ENCODE assay signal across 22 mouse cellular contexts in the genomic region with DNA sequence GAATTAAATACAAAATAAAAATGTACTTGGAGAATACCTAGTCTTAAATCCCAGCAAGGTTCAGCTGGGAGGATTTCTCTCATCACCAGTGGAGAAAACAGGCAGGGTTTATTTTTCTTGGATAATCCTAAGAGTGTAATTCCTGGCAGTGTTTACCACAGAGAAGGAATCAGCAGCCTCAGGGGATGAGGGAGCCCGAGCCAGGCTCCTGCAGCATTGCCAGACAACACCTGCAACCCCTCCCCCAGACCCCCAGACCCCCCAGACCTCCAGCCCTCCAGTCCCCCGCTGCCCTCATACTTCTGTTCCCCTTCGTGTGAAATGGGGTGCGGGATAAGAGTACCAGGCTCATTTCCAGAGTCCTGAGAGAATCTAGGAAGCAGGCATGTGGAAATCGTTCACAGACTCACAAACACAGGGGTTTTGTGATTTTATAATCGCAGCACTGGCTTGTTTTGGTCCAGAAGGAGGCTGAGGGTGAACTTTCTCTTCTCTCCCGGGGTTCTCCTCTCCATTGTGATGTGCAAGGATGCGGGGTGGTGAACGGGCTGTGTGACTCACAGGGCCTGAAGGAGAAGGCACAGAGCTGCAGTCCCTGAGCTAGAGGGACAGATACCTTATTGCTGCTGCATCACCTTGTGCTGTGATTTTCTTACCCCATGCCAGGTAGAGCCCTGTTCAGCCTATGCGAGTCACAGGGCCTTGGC.
DNase-seq lines count a peak whose midpoint lies in the region; ATAC-seq lines count a peak whose summit lies in the region.
"Had no signal": no experiment of that assay in that cellular context is flagged by ENCODE, and none has a peak within 500 bp of the region (broad histone marks: within the 10 kb centered on the region; RNA-seq: fewer than 3 reads in every experiment).

No protein-coding gene starts in this region.

- 50% methylated on average over 10 of the region's 10 CpGs for WGBS in hindbrain, embryonic 10.5 days
- WGBS in hindbrain, embryonic 14.5 days: 48% methylated on average over 10 of the region's 10 CpGs
- WGBS in embryonic facial prominence, embryonic 10.5 days: 39% methylated on average over 10 of the region's 10 CpGs
- 36% methylated on average over 10 of the region's 10 CpGs for WGBS in limb, embryonic 12.5 days

- H3K9me3 ChIP-seq in hindbrain, embryonic 10.5 days: peaks cover 16% of the 10 kb centered on the region
- peaks cover 7% of the 10 kb centered on the region; the same call in 1 of the 2 replicates for H3K9me3 ChIP-seq in hindbrain, embryonic 14.5 days (ENCODE audit: control insufficient read depth, low read length)
- peaks cover 15% of the 10 kb centered on the region for H3K9me3 ChIP-seq in embryonic facial prominence, embryonic 10.5 days
- H3K9me3 ChIP-seq in limb, embryonic 12.5 days: peaks cover 15% of the 10 kb centered on the region
- H3K9me3 ChIP-seq: neural tube, embryonic 13.5 days had no signal

- no peak overlapping the region for H3K4me3 ChIP-seq in hindbrain, embryonic 10.5 days
- H3K4me3 ChIP-seq in hindbrain, embryonic 14.5 days (replicated peaks; ENCODE audit: low read length): no peak overlapping the region
- no peak overlapping the region for H3K4me3 ChIP-seq in embryonic facial prominence, embryonic 10.5 days
- no peak overlapping the region for H3K4me3 ChIP-seq in limb, embryonic 12.5 days (replicated peaks)
- H3K4me3 ChIP-seq: forebrain, embryonic 12.5 days; heart, embryonic 13.5 days; kidney, embryonic 15.5 days; liver, embryonic 12.5 days; neural tube, embryonic 13.5 days had no signal

- no peak overlapping the region for H3K9ac ChIP-seq in hindbrain, embryonic 14.5 days
- H3K9ac ChIP-seq in limb, embryonic 12.5 days (replicated peaks): no peak overlapping the region
- H3K9ac ChIP-seq: forebrain, embryonic 12.5 days; heart, embryonic 13.5 days; kidney, embryonic 15.5 days; liver, embryonic 12.5 days; lung, embryonic 14.5 days; neural tube, embryonic 13.5 days had no signal

- ATAC-seq in hindbrain, embryonic 14.5 days (ENCODE audit: low FRiP score): no peak
- ATAC-seq in limb, embryonic 12.5 days (ENCODE audit: insufficient number of reproducible peaks, insufficient read depth, low FRiP score, low TSS enrichment, low read depth): no peak
- ATAC-seq: hindbrain, embryonic 16.5 days; intestine, embryonic 16.5 days; liver, embryonic 12.5 days had no signal

- peak overlapping the region; percentile 2; the same call in 1 of the 2 replicates for H3K27ac ChIP-seq in hindbrain, embryonic 10.5 days
- no peak overlapping the region for H3K27ac ChIP-seq in hindbrain, embryonic 14.5 days
- 0 out of 2 replicates have a peak overlapping the region, but pooled peaks have one; percentile 14 for H3K27ac ChIP-seq in embryonic facial prominence, embryonic 10.5 days (replicated peaks)
- H3K27ac ChIP-seq in limb, embryonic 12.5 days: peak overlapping the region; percentile 60
- H3K27ac ChIP-seq: forebrain, embryonic 12.5 days; heart, embryonic 13.5 days; kidney, embryonic 15.5 days; liver, embryonic 12.5 days; neural tube, embryonic 13.5 days had no signal

- 0 out of 2 replicates have a peak, but pooled peaks cover 17% of the 10 kb centered on the region for H3K4me1 ChIP-seq in hindbrain, embryonic 10.5 days (replicated peaks)
- H3K4me1 ChIP-seq in hindbrain, embryonic 14.5 days (replicated peaks; ENCODE audit: control insufficient read depth, insufficient read depth, low read length): peaks cover 12% of the 10 kb centered on the region
- peaks cover 16% of the 10 kb centered on the region for H3K4me1 ChIP-seq in embryonic facial prominence, embryonic 10.5 days
- H3K4me1 ChIP-seq in limb, embryonic 12.5 days (replicated peaks): peaks cover 25% of the 10 kb centered on the region
- H3K4me1 ChIP-seq: heart, embryonic 13.5 days; liver, embryonic 12.5 days had no signal

- H3K4me2 ChIP-seq in hindbrain, embryonic 14.5 days (replicated peaks): no peak overlapping the region
- H3K4me2 ChIP-seq in limb, embryonic 12.5 days: peak overlapping the region; percentile 8; the same call in 1 of the 2 replicates
- H3K4me2 ChIP-seq: forebrain, embryonic 12.5 days; heart, embryonic 13.5 days; kidney, embryonic 15.5 days; liver, embryonic 12.5 days; lung, embryonic 14.5 days; neural tube, embryonic 13.5 days had no signal

- DNase-seq in hindbrain, embryonic 10.5 days (ENCODE audit: low spot score): no peak
- no peak for DNase-seq in hindbrain, embryonic 14.5 days (ENCODE audit: low spot score)
- DNase-seq in Muller cell, postnatal 12 days (ENCODE audit: inconsistent ontology term): peak; percentile 27
- DNase-seq in embryonic facial prominence, embryonic 10.5 days (ENCODE audit: low spot score): no peak
- no peak for DNase-seq in cerebellum, adult 8-10 months
- no peak for DNase-seq in urinary bladder, adult 18-20 months (ENCODE audit: low spot score in 2 of 2)
- DNase-seq: adrenal gland, postnatal 14 days; B cell, adult 2 months; cerebellum, adult 11 months; cerebellum, postnatal 14 days; lung, embryonic 14.5 days; lung, postnatal 36 days; spleen, adult 18-20 months; thymus, postnatal 4 days had no signal

- H3K36me3 ChIP-seq in hindbrain, embryonic 10.5 days: 0 out of 2 replicates have a peak, but pooled peaks cover 11% of the 10 kb centered on the region
- H3K36me3 ChIP-seq in hindbrain, embryonic 14.5 days (replicated peaks; ENCODE audit: control insufficient read depth, insufficient read depth): no peaks in the 10 kb centered on the region
- H3K36me3 ChIP-seq in embryonic facial prominence, embryonic 10.5 days (replicated peaks): no peaks in the 10 kb centered on the region
- no peaks in the 10 kb centered on the region for H3K36me3 ChIP-seq in limb, embryonic 12.5 days
- H3K36me3 ChIP-seq: forebrain, embryonic 12.5 days; heart, embryonic 13.5 days; liver, embryonic 12.5 days had no signal

- no peaks in the 10 kb centered on the region for H3K27me3 ChIP-seq in hindbrain, embryonic 10.5 days (ENCODE audit: insufficient read depth, poor library complexity, severe bottlenecking)
- no peaks in the 10 kb centered on the region for H3K27me3 ChIP-seq in hindbrain, embryonic 14.5 days (ENCODE audit: control insufficient read depth, insufficient read depth, low read length)
- H3K27me3 ChIP-seq in embryonic facial prominence, embryonic 10.5 days (replicated peaks; ENCODE audit: low read depth, poor library complexity, severe bottlenecking): no peaks in the 10 kb centered on the region
- no peaks in the 10 kb centered on the region for H3K27me3 ChIP-seq in limb, embryonic 12.5 days
- H3K27me3 ChIP-seq: forebrain, embryonic 12.5 days; heart, embryonic 13.5 days; kidney, embryonic 15.5 days; liver, embryonic 12.5 days had no signal
